Mouse (Mus musculus) heart, embryonic 16.5 days (tissue): ENCODE results near the gene Zfand4. TPM values are rescaled to one million over a fixed set of nuclear protein-coding genes. Genes with fewer than 3 reads are reported as not detected.

Experiments
- ATAC-seq: fragments of 200-750 bp; cut with Nextera tagmentation; replicated peaks from 2 replicates; pipeline ENCODE4 v1.8.0; 2017; ENCODE audit warnings: moderate number of reproducible peaks; ENCODE audit not compliant: insufficient read depth, low FRiP score; ENCODE audit errors: extremely low read depth
- H3K27ac ChIP-seq: fragments of 300-500 bp; sonication (generic); 2 replicates; pipeline ENCODE4 v1.5.1; 2014; ENCODE audit warnings: mild to moderate bottlenecking, low read length, control low read depth, moderate library complexity
- H3K27me3 ChIP-seq: fragments of 300-500 bp; sonication (generic); 2 replicates; pipeline ENCODE4 v1.6.1; 2014; ENCODE audit warnings: low read length, mixed read lengths; ENCODE audit not compliant: control insufficient read depth, insufficient read depth
- H3K36me3 ChIP-seq: fragments of 300-500 bp; sonication (generic); 2 replicates; pipeline ENCODE4 v1.6.1; 2014; ENCODE audit not compliant: control insufficient read depth, insufficient read depth
- H3K4me1 ChIP-seq: fragments of 300-500 bp; sonication (generic); 2 replicates; pipeline ENCODE4 v1.6.1; 2014; ENCODE audit warnings: low read length, mixed read lengths; ENCODE audit not compliant: control insufficient read depth, insufficient read depth
- H3K4me2 ChIP-seq: fragments of 300-500 bp; sonication (generic); 2 replicates; pipeline ENCODE4 v1.6.1; 2014; ENCODE audit warnings: low read depth, mild to moderate bottlenecking, control low read depth, low read length
- H3K4me3 ChIP-seq: fragments of 300-500 bp; sonication (generic); 2 replicates; pipeline ENCODE4 v1.5.1; 2014; ENCODE audit warnings: mild to moderate bottlenecking, control low read depth, low read length
- H3K9ac ChIP-seq: fragments of 300-500 bp; sonication (generic); 2 replicates; pipeline ENCODE4 v1.6.1; 2014; ENCODE audit warnings: low read length, control low read depth
- H3K9me3 ChIP-seq: fragments of 300-500 bp; sonication (generic); replicated peaks from 2 replicates; pipeline ENCODE4 v1.6.1; 2016; ENCODE audit warnings: low read length; ENCODE audit not compliant: control insufficient read depth
- WGBS: fragments of 180-500 bp; shearing (Covaris S2); extraction: QIAGEN DNeasy Blood & Tissue Kit; methylation state at CpG from one replicate; pipeline ENCODE4 v1.1.7; 2014; 5-methylcytosine and 5-hydroxymethylcytosine counted together
- polyA plus RNA-seq: library from polyadenylated mRNA; unstranded; fragments of >200 nt; fragmentation: Nextera tagmentation; extraction: Ambion mirVana; gene quantifications from 2 replicates; pipeline ENCODE4 v1.2.1, GENCODE M21; 2015

Zfand4 gene
- polyA plus RNA-seq, 1 experiment from 2014 or later: 3.1 TPM

- H3K4me3 ChIP-seq: no peak overlapping the region
- no peak for ATAC-seq
- 81% methylated on average over 1 of the region's 1 CpGs for WGBS
- H3K4me1 ChIP-seq: no peaks in the 10 kb centered on the region; the same call in 1 of the 2 replicates
- no peak overlapping the region for H3K27ac ChIP-seq
- H3K36me3 ChIP-seq: 0 out of 2 replicates have a peak, but pooled peaks cover 4% of the 10 kb centered on the region
- H3K9me3 ChIP-seq: no peaks in the 10 kb centered on the region
- no peaks in the 10 kb centered on the region for H3K27me3 ChIP-seq
- H3K4me2 ChIP-seq: no peak overlapping the region
- no peak overlapping the region for H3K9ac ChIP-seq
Observed at GRCm38 (mm10) chr6:116374136-116374535, 110.1 kb downstream of the Zfand4 start.

GRCm38 (mm10) chr6:116374618-116375017 lies 110.6 kb downstream of the Zfand4 start:
- Histone ChIP-seq H3K9me3 (no peaks in the 10 kb centered on the region), H3K4me1 (no peaks in the 10 kb centered on the region; the same call in 1 of the 2 replicates), H3K9ac (no peak overlapping the region), H3K4me3 (no peak overlapping the region), H3K27ac (no peak overlapping the region), H3K27me3 (no peaks in the 10 kb centered on the region), H3K36me3 (0 out of 2 replicates have a peak, but pooled peaks cover 4% of the 10 kb centered on the region), H3K4me2 (no peak overlapping the region)
- no peak for ATAC-seq

GRCm38 (mm10) chr6:116378892-116379291 lies 114.9 kb downstream of the Zfand4 start:
- Histone ChIP-seq H3K27ac (no peak overlapping the region), H3K9ac (no peak overlapping the region), H3K27me3 (no peaks in the 10 kb centered on the region), H3K4me2 (no peak overlapping the region), H3K9me3 (no peaks in the 10 kb centered on the region), H3K4me1 (peaks cover 3% of the 10 kb centered on the region), H3K36me3 (0 out of 2 replicates have a peak, but pooled peaks cover 4% of the 10 kb centered on the region), H3K4me3 (no peak overlapping the region)
- ATAC-seq: no peak
- 71% methylated on average over 7 of the region's 7 CpGs for WGBS

Other genes starting within 250 kb of the Zfand4 start
- gene Tmcc1, start 70.7 kb upstream of the Zfand4 start, polyA plus RNA-seq: 10.7 and 13.3 TPM in 2 replicates
- 30.3 and 31.3 TPM in 2 replicates for gene Washc2, start 56.2 kb upstream of the Zfand4 start, polyA plus RNA-seq
- 25.2 and 26.5 TPM in 2 replicates for gene March8, start 73.8 kb downstream of the Zfand4 start, polyA plus RNA-seq
- 2.7 and 2.9 TPM in 2 replicates for gene Alox5, start 197.0 kb downstream of the Zfand4 start, polyA plus RNA-seq
- gene Olfr211, start 224.9 kb downstream of the Zfand4 start, polyA plus RNA-seq: not detected in 2 replicates
- not detected in 2 replicates for gene Olfr212, start 242.3 kb downstream of the Zfand4 start, polyA plus RNA-seq